Mouse (Mus musculus): ENCODE results near the gene Gm49320. TPM values are rescaled to one million over a fixed set of nuclear protein-coding genes. Genes with fewer than 3 reads are reported as not detected.
"Not testable (repeated sequence)": the region's sequence is repeated elsewhere in the genome, so short reads cannot be mapped to it uniquely, and the experiment has no call there.

The Gm49320 gene
- total RNA-seq, 2 experiments from 2014 or later: 0.74 TPM; not detected in 1

GRCm38 (mm10) chr8:4226323-4226722 lies 12.3 kb upstream of the Gm49320 start:
- DNase-seq: no peak
- intact Hi-C loops (cut with DNase I): no loop called here

- intact Hi-C loops (cut with DNase I): no loop called here
These were observed 11.8 kb upstream of the Gm49320 start, which contains the start of gene Lrrc8e for GRCm38 (mm10) chr8:4226739-4227347. Lrrc8e (plus strand) TSS chr8:4226827.

GRCm38 (mm10) chr8:4227919-4228318 lies 10.7 kb upstream of the Gm49320 start:
- intact Hi-C loops (cut with DNase I): no loop called here
- DNase-seq: no peak

More at GRCm38 (mm10) chr8:4226739-4227347, 11.8 kb upstream of the Gm49320 start, which contains the start of gene Lrrc8e:
- DNase-seq: no peak

- intact Hi-C loops (cut with DNase I): no loop called here
- DNase-seq: no peak
These were observed 8.9 kb upstream of the Gm49320 start for GRCm38 (mm10) chr8:4229784-4230183.

- no peak for DNase-seq
- intact Hi-C loops (cut with DNase I): no loop called here
These were observed 7.9 kb upstream of the Gm49320 start for GRCm38 (mm10) chr8:4230612-4231351.

- intact Hi-C loops (cut with DNase I): no loop called here
- no peak for DNase-seq
These were observed 741 bp upstream of the Gm49320 start for GRCm38 (mm10) chr8:4237814-4238433.

- intact Hi-C loops (cut with DNase I): no loop called here
- DNase-seq: no peak
These were observed 677 bp downstream of the Gm49320 start for GRCm38 (mm10) chr8:4239193-4239890.

- intact Hi-C loops (cut with DNase I): no loop called here
- DNase-seq: no peak
These were observed 6.4 kb downstream of the Gm49320 start for GRCm38 (mm10) chr8:4245061-4245460.

GRCm38 (mm10) chr8:4245737-4246136 lies 7.1 kb downstream of the Gm49320 start:
- intact Hi-C loops (cut with DNase I): no loop called here
- DNase-seq: no peak

GRCm38 (mm10) chr8:4247241-4247640 lies 8.6 kb downstream of the Gm49320 start:
- no peak for DNase-seq
- intact Hi-C loops (cut with DNase I): no loop called here

GRCm38 (mm10) chr8:4247951-4248540 lies 9.4 kb downstream of the Gm49320 start, which contains the start of gene Tgfbr3l:
Tgfbr3l (plus strand) TSS chr8:4248214.
- intact Hi-C loops (cut with DNase I): no loop called here
- DNase-seq: no peak

GRCm38 (mm10) chr8:4249213-4249612 lies 10.5 kb downstream of the Gm49320 start:
- no peak for DNase-seq
- intact Hi-C loops (cut with DNase I): no loop called here

GRCm38 (mm10) chr8:4250306-4250970 lies 11.8 kb downstream of the Gm49320 start:
- peak; percentile 89 for DNase-seq
- intact Hi-C loops (cut with DNase I): no loop called here

- intact Hi-C loops (cut with DNase I): no loop called here
- DNase-seq: no peak
These were observed 13.6 kb downstream of the Gm49320 start for GRCm38 (mm10) chr8:4252116-4252760.

GRCm38 (mm10) chr8:4252934-4253841 lies 14.5 kb downstream of the Gm49320 start, which contains the start of gene Snapc2:
Snapc2 (plus strand) TSS chr8:4253080.
- intact Hi-C loops (cut with DNase I): no loop called here
- DNase-seq: peak; percentile 96

GRCm38 (mm10) chr8:4254001-4254400 lies 15.3 kb downstream of the Gm49320 start:
- peak; percentile 88 for DNase-seq
- intact Hi-C loops (cut with DNase I): no loop called here

GRCm38 (mm10) chr8:4255471-4255870 lies 16.8 kb downstream of the Gm49320 start:
- intact Hi-C loops (cut with DNase I); DNase-seq: not testable (repeated sequence)

- intact Hi-C loops (cut with DNase I): no loop called here
- DNase-seq: no peak
These were observed 18.2 kb downstream of the Gm49320 start for GRCm38 (mm10) chr8:4256911-4257310.

All from left cerebral cortex, postnatal 4 days (tissue).